Mouse (Mus musculus): Measurements from ENCODE around the gene Acot12. TPM values are rescaled to one million over a fixed set of nuclear protein-coding genes. Genes with fewer than 3 reads are reported as not detected.

Gene Acot12
- polyA plus RNA-seq, 1 experiment from 2014 or later, result 0.18 TPM

- no peaks in the 10 kb centered on the region for H3K4me1 ChIP-seq (replicated peaks; ENCODE audit: control insufficient read depth, insufficient read depth)
- H3K4me3 ChIP-seq (ENCODE audit: low read depth, low read length), result no peak overlapping the region
- H3K9ac ChIP-seq (ENCODE audit: low read length), result no peak overlapping the region
- no peak for TF ChIP-seq EP300 (optimal IDR thresholded peaks at IDR 0.05)
- no peak overlapping the region for H3K4me2 ChIP-seq (replicated peaks; ENCODE audit: low read depth)
- ATAC-seq (ENCODE audit: low FRiP score, low TSS enrichment), result 0 out of 2 replicates have a peak, but pooled peaks have one; percentile 75
- no peaks in the 10 kb centered on the region for H3K27me3 ChIP-seq (ENCODE audit: control insufficient read depth, insufficient read depth, low read length)
- no peak for DNase-seq (ENCODE audit: low spot score)
- 66% methylated on average over 5 of the region's 5 CpGs for WGBS
- H3K36me3 ChIP-seq (ENCODE audit: control insufficient read depth, insufficient read depth, low read length), result peaks cover 23% of the 10 kb centered on the region
- H3K9me3 ChIP-seq (ENCODE audit: control insufficient read depth, low read length), result no peaks in the 10 kb centered on the region
- H3K27ac ChIP-seq (replicated peaks), result no peak overlapping the region
Observed at GRCm38 (mm10) chr13:91801726-91802125, 60.4 kb downstream of the Acot12 start.

GRCm38 (mm10) chr13:91807155-91807839 lies 66.0 kb downstream of the Acot12 start, which contains the start of gene Zcchc9:
Gene Zcchc9, minus strand, starts transcription at chr13:91807705.
- Histone ChIP-seq H3K9me3 (ENCODE audit: control insufficient read depth, low read length) (no peaks in the 10 kb centered on the region), H3K27ac (replicated peaks) (peak within 1 kb of the TSS; percentile 96), H3K9ac (ENCODE audit: low read length) (peak within 1 kb of the TSS; percentile 99), H3K27me3 (ENCODE audit: control insufficient read depth, insufficient read depth, low read length) (no peaks in the 10 kb centered on the region), H3K4me3 (ENCODE audit: low read depth, low read length) (peak within 1 kb of the TSS; percentile 98), H3K36me3 (ENCODE audit: control insufficient read depth, insufficient read depth, low read length) (no peaks in the 10 kb centered on the region), H3K4me2 (replicated peaks; ENCODE audit: low read depth) (peak within 1 kb of the TSS; percentile 62), H3K4me1 (replicated peaks; ENCODE audit: control insufficient read depth, insufficient read depth) (no peaks in the 10 kb centered on the region)
- ATAC-seq (ENCODE audit: low FRiP score, low TSS enrichment) (peak; percentile 98), DNase-seq (ENCODE audit: low spot score) (peak; percentile 89)
- TF ChIP-seq EP300 (optimal IDR thresholded peaks at IDR 0.05) (no peak), CTCF (IDR thresholded peaks at IDR 0.05; ENCODE audit: low read depth) (peak; percentile 58)
- WGBS, result 0% methylated on average over 48 of the region's 50 CpGs

- Histone ChIP-seq H3K4me1 (replicated peaks; ENCODE audit: control insufficient read depth, insufficient read depth) (no peaks in the 10 kb centered on the region), H3K4me2 (replicated peaks; ENCODE audit: low read depth) (peak overlapping the region; percentile 62), H3K27ac (replicated peaks) (peak overlapping the region; percentile 96), H3K36me3 (ENCODE audit: control insufficient read depth, insufficient read depth, low read length) (no peaks in the 10 kb centered on the region), H3K9ac (ENCODE audit: low read length) (peak overlapping the region; percentile 99), H3K9me3 (ENCODE audit: control insufficient read depth, low read length) (no peaks in the 10 kb centered on the region), H3K4me3 (ENCODE audit: low read depth, low read length) (peak overlapping the region; percentile 98), H3K27me3 (ENCODE audit: control insufficient read depth, insufficient read depth, low read length) (no peaks in the 10 kb centered on the region)
- TF ChIP-seq EP300 (optimal IDR thresholded peaks at IDR 0.05), result no peak
- TF ChIP-seq CTCF (IDR thresholded peaks at IDR 0.05; ENCODE audit: low read depth), result no peak
- DNase-seq (ENCODE audit: low spot score) (peak; percentile 35), ATAC-seq (ENCODE audit: low FRiP score, low TSS enrichment) (no peak)
- 21% methylated on average over 20 of the region's 20 CpGs for WGBS
Observed at GRCm38 (mm10) chr13:91807874-91808575, 66.7 kb downstream of the Acot12 start.

- DNase-seq (ENCODE audit: low spot score), result no peak
- no peaks in the 10 kb centered on the region for H3K9me3 ChIP-seq (ENCODE audit: control insufficient read depth, low read length)
- no peak for TF ChIP-seq EP300 (optimal IDR thresholded peaks at IDR 0.05)
- peak; percentile 75 for TF ChIP-seq CTCF (IDR thresholded peaks at IDR 0.05; ENCODE audit: low read depth)
- H3K27me3 ChIP-seq (ENCODE audit: control insufficient read depth, insufficient read depth, low read length), result no peaks in the 10 kb centered on the region
- ATAC-seq (ENCODE audit: low FRiP score, low TSS enrichment), result no peak
- H3K4me3 ChIP-seq (ENCODE audit: low read depth, low read length), result no peak overlapping the region
- WGBS, result 26% methylated on average over 2 of the region's 2 CpGs
- no peak overlapping the region for H3K9ac ChIP-seq (ENCODE audit: low read length)
- no peaks in the 10 kb centered on the region for H3K4me1 ChIP-seq (replicated peaks; ENCODE audit: control insufficient read depth, insufficient read depth)
- no peaks in the 10 kb centered on the region for H3K36me3 ChIP-seq (ENCODE audit: control insufficient read depth, insufficient read depth, low read length)
- no peak overlapping the region for H3K4me2 ChIP-seq (replicated peaks; ENCODE audit: low read depth)
- no peak overlapping the region for H3K27ac ChIP-seq (replicated peaks)
Observed at GRCm38 (mm10) chr13:91809476-91809875, 68.2 kb downstream of the Acot12 start.

GRCm38 (mm10) chr13:91814670-91815069 lies 73.4 kb downstream of the Acot12 start:
- no peaks in the 10 kb centered on the region for H3K27me3 ChIP-seq (ENCODE audit: control insufficient read depth, insufficient read depth, low read length)
- TF ChIP-seq EP300 (optimal IDR thresholded peaks at IDR 0.05) (no peak), CTCF (IDR thresholded peaks at IDR 0.05; ENCODE audit: low read depth) (no peak)
- no peak for ATAC-seq (ENCODE audit: low FRiP score, low TSS enrichment)

GRCm38 (mm10) chr13:91823735-91824134 lies 82.4 kb downstream of the Acot12 start:
- ATAC-seq (ENCODE audit: low FRiP score, low TSS enrichment), result no peak
- no peak overlapping the region for H3K9ac ChIP-seq (ENCODE audit: low read length)

More at GRCm38 (mm10) chr13:91814670-91815069, 73.4 kb downstream of the Acot12 start:
- Histone ChIP-seq H3K27ac (replicated peaks) (no peak overlapping the region), H3K36me3 (ENCODE audit: control insufficient read depth, insufficient read depth, low read length) (no peaks in the 10 kb centered on the region), H3K9ac (ENCODE audit: low read length) (no peak overlapping the region), H3K4me1 (replicated peaks; ENCODE audit: control insufficient read depth, insufficient read depth) (no peaks in the 10 kb centered on the region), H3K4me3 (ENCODE audit: low read depth, low read length) (no peak overlapping the region), H3K9me3 (ENCODE audit: control insufficient read depth, low read length) (no peaks in the 10 kb centered on the region), H3K4me2 (replicated peaks; ENCODE audit: low read depth) (no peak overlapping the region)
- no peak for DNase-seq (ENCODE audit: low spot score)
- 85% methylated on average over 5 of the region's 5 CpGs for WGBS

More at GRCm38 (mm10) chr13:91823735-91824134, 82.4 kb downstream of the Acot12 start:
- no peaks in the 10 kb centered on the region for H3K27me3 ChIP-seq (ENCODE audit: control insufficient read depth, insufficient read depth, low read length)
- H3K36me3 ChIP-seq (ENCODE audit: control insufficient read depth, insufficient read depth, low read length), result no peaks in the 10 kb centered on the region
- no peaks in the 10 kb centered on the region for H3K4me1 ChIP-seq (replicated peaks; ENCODE audit: control insufficient read depth, insufficient read depth)
- no peak for TF ChIP-seq CTCF (IDR thresholded peaks at IDR 0.05; ENCODE audit: low read depth)
- TF ChIP-seq EP300 (optimal IDR thresholded peaks at IDR 0.05), result no peak
- H3K9me3 ChIP-seq (ENCODE audit: control insufficient read depth, low read length), result no peaks in the 10 kb centered on the region
- H3K4me2 ChIP-seq (replicated peaks; ENCODE audit: low read depth), result no peak overlapping the region
- no peak overlapping the region for H3K4me3 ChIP-seq (ENCODE audit: low read depth, low read length)
- H3K27ac ChIP-seq (replicated peaks), result no peak overlapping the region
- DNase-seq (ENCODE audit: low spot score), result no peak
- WGBS, result 78% methylated on average over 6 of the region's 6 CpGs
